Mouse (Mus musculus) large intestine, adult 2 months (tissue): ENCODE measurements around the gene Ccdc40. TPM values are rescaled to one million over a fixed set of nuclear protein-coding genes. Genes with fewer than 3 reads are reported as not detected.
A peak's percentile ranks its signal among the peaks of the same experiment; 100 is the strongest.

ENCODE experiments used
- DNase-seq: peaks from one replicate; pipeline ENCODE4 v3.0.0-alpha.2; 2012; ENCODE audit warnings: low read depth, low spot score
- WGBS: fragments of 180-500 bp; shearing (Covaris S2); methylation state at CpG from one replicate; pipeline ENCODE4 v1.1.7; 2018; 5-methylcytosine and 5-hydroxymethylcytosine counted together
- polyA plus RNA-seq: library from polyadenylated mRNA; depleted of rRNA; stranded (reverse); fragments of >200 nt; gene quantifications from 2 replicates; pipeline ENCODE4 v1.2.3, GENCODE M21; 2012; rRNA removed

Gene Ccdc40
- polyA plus RNA-seq, 1 experiment: 0.26 TPM

DNA sequence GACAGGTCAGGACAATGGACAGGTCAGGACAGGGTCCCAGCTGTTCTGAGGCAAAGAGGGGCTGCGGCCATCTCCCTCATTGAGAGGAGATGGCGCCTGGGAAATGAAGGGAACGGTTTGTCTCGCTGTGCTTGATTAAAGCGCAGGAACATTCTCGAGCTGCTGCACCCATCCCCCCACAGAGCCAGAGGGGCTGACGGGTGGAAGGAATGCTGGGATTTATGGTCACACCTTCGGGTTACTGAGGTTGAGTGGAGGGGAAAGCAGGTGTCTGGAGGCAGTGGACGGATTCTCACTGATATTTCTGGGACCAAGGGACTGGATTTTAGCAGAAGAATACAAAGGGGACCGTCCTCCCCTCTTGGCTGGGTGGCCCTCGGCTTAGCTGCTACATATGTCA is 79.5 kb downstream of the Ccdc40 start:
- DNase-seq: no peak
- WGBS: 58% methylated on average over 11 of the region's 11 CpGs

DNA sequence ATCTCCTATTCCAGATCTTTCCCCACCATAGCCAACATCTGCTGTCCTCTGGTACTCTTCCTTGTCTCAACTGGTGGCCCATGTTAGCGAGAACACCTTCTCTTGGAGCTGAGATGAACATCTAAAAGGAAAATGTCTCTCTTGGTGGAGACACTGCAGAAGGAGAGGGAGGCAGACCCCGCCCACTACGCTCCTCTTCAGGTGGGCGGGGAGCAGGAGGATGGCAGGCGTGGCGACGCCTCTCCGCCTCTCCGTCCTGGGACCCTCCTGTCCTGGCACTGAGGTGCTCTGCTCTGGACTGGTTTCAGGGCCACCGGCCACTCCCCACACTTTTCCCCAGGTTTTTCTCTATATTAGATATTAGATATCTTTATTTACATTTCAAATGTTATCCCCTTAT is 82.2 kb downstream of the Ccdc40 start:
- DNase-seq: no peak
- WGBS: 15% methylated on average over 10 of the region's 10 CpGs

DNA sequence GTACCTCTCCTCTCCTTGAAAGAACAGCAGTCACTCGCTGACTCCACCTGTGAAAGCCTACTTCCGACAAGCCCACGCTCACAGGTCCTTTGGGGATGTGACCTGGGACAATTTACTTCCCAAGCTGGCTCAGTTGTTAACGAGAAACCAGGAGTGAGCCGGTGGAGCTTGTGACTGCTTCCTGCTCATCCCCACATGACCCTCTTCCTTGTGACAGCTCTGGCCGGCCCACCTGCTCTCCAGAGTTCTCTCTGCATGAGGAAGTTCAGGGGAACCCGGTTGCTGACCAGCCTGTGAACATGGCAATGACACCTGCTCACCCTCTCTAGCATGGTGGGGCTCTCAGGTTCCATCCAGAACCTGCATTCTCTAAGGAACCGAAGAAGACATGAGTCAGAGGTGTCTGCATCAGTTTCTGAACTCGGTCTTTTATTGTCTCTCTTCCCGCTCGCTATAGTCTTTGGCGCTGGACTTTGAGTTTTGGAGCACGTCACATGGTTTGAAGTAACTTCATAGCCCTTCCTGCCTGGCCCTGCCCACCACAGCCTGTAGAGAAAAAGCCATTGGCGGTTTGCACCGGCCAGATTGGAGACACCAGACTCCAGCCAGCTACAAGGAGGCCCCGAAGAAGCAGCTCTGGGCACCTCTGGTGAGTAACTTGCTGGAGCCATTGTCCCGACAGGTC is 86.0 kb downstream of the Ccdc40 start:
- WGBS: 28% methylated on average over 17 of the region's 17 CpGs
- DNase-seq: peak; percentile 87

Other genes with a start within 250 kb of the Ccdc40 start
- gene Enpp7, start 240.4 kb upstream of the Ccdc40 start, polyA plus RNA-seq: 174 and 2,153 TPM in 2 replicates
- 3.5 and 5.1 TPM in 2 replicates for gene Cbx2, start 205.6 kb upstream of the Ccdc40 start, polyA plus RNA-seq
- 3.2 and 4.3 TPM in 2 replicates for gene Cbx8, start 187.6 kb upstream of the Ccdc40 start, polyA plus RNA-seq
- gene Cbx4, start 142.4 kb upstream of the Ccdc40 start, polyA plus RNA-seq: 4.4 and 5.5 TPM in 2 replicates
- 4.0 and 4.4 TPM in 2 replicates for gene Tbc1d16, start 73 bp upstream of the Ccdc40 start, polyA plus RNA-seq
- 33.2 and 42.2 TPM in 2 replicates for gene Gaa, start 39.3 kb downstream of the Ccdc40 start, polyA plus RNA-seq
- 107 and 109 TPM in 2 replicates for gene Eif4a3, start 71.5 kb downstream of the Ccdc40 start, polyA plus RNA-seq
- gene Card14, start 79.2 kb downstream of the Ccdc40 start, polyA plus RNA-seq: 8.7 and 11.9 TPM in 2 replicates
- 11.9 and 17.6 TPM in 2 replicates for gene Sgsh, start 127.0 kb downstream of the Ccdc40 start, polyA plus RNA-seq
- 8.0 and 16.1 TPM in 2 replicates for gene Slc26a11, start 127.0 kb downstream of the Ccdc40 start, polyA plus RNA-seq
- 25.4 and 46.4 TPM in 2 replicates for gene Rnf213, start 164.5 kb downstream of the Ccdc40 start, polyA plus RNA-seq